Mouse (Mus musculus) liver, postnatal 0 days (tissue): ENCODE measurements around the gene Pcdh8.

Experiments used
- CTCF ChIP-seq: sonication (generic); IDR thresholded peaks from 2 replicates; pipeline ENCODE4 v1.5.1; 2016; ENCODE audit warnings: antibody characterized with exemption, low read depth
- EP300 ChIP-seq: IDR thresholded peaks from 2 replicates; pipeline ENCODE4 v1.6.1; 2016; ENCODE audit warnings: antibody characterized with exemption, low read depth, mild to moderate bottlenecking

GRCm38 (mm10) chr14:79728811-79729210 is 42.3 kb downstream of the Pcdh8 start:
- TF ChIP-seq EP300 (no peak), CTCF (no peak)
